Mouse (Mus musculus): ENCODE results near the gene Try5.
"Not testable (repeated sequence)": the region's sequence is repeated elsewhere in the genome, so short reads cannot be mapped to it uniquely, and the experiment has no call there.

The Try5 gene

GRCm38 (mm10) chr6:41316741-41317140, at the start of gene Try5:
Try5 (minus strand) TSS chr6:41316841.
- in situ Hi-C loops (cut with MboI; ENCODE audit: low sequenced_read_pairs) = not testable (repeated sequence)

GRCm38 (mm10) chr6:41353932-41354331, 37.3 kb upstream of the Try5 start, which contains the start of gene Try10:
Try10 (plus strand) TSS chr6:41354105.
- in situ Hi-C loops (cut with MboI; ENCODE audit: low sequenced_read_pairs) = no loop called here

GRCm38 (mm10) chr6:41301969-41302368, 14.7 kb downstream of the Try5 start, which contains the start of gene Try4:
Try4 (plus strand) TSS chr6:41302269.
- in situ Hi-C loops (cut with MboI; ENCODE audit: low sequenced_read_pairs) = no loop called here

- in situ Hi-C loops (cut with MboI; ENCODE audit: low sequenced_read_pairs) = no loop called here
Observed at GRCm38 (mm10) chr6:41298255-41298654, 18.4 kb downstream of the Try5 start.

- in situ Hi-C loops (cut with MboI; ENCODE audit: low sequenced_read_pairs) = no loop called here
Observed at GRCm38 (mm10) chr6:41266140-41266539, 50.5 kb downstream of the Try5 start.

GRCm38 (mm10) chr6:41262796-41263195, 53.8 kb downstream of the Try5 start:
- in situ Hi-C loops (cut with MboI; ENCODE audit: low sequenced_read_pairs) = no loop called here

Measured in CH12F3 (cell line).